Mouse (Mus musculus) MEL (cell line): ENCODE measurements at regions not wholly inside any gene's neighbourhood (a gene's known extent, or its start where the extent isn't known, plus 50 kb on each side); places are given as distances from the start of the nearest gene placed in this dataset.

Experiments
- CTCF ChIP-seq, 3 experiments: IDR thresholded peaks in 2 of 3; conservative IDR thresholded peaks in 1 of 3; 2 replicates each; pipeline ENCODE4 v1.5.1; 2011 to 2012; ENCODE audit warnings: low read length in 3 of 3, low read depth in 2 of 3, mild to moderate bottlenecking in 2 of 3, improper control_type of control experiment in 1 of 3, inconsistent platforms in 1 of 3, mixed read lengths in 1 of 3, moderate library complexity in 1 of 3; ENCODE audit not compliant: control insufficient read depth in 1 of 3, insufficient read depth in 1 of 3, poor library complexity in 1 of 3, severe bottlenecking in 1 of 3
- NRF1 ChIP-seq: IDR thresholded peaks from 2 replicates; pipeline ENCODE4 v1.6.1; 2014; ENCODE audit warnings: low read depth, mild to moderate bottlenecking, inconsistent platforms, low read length, improper control_type of control experiment, moderate library complexity; ENCODE audit not compliant: poor library complexity, insufficient read depth, severe bottlenecking
- POLR2AphosphoS2 ChIP-seq: IDR thresholded peaks from 2 replicates; pipeline ENCODE4 v1.6.1; 2011; ENCODE audit warnings: low read length, improper control_type of control experiment
- SIN3A ChIP-seq: IDR thresholded peaks from 2 replicates; pipeline ENCODE4 v1.6.1; 2012; ENCODE audit warnings: low read length, improper control_type of control experiment, inconsistent platforms
- ZKSCAN1 ChIP-seq: IDR thresholded peaks from 2 replicates; pipeline ENCODE4 v1.6.1; 2012; ENCODE audit warnings: low read depth, mild to moderate bottlenecking, inconsistent platforms, low read length, improper control_type of control experiment, moderate library complexity

DNA sequence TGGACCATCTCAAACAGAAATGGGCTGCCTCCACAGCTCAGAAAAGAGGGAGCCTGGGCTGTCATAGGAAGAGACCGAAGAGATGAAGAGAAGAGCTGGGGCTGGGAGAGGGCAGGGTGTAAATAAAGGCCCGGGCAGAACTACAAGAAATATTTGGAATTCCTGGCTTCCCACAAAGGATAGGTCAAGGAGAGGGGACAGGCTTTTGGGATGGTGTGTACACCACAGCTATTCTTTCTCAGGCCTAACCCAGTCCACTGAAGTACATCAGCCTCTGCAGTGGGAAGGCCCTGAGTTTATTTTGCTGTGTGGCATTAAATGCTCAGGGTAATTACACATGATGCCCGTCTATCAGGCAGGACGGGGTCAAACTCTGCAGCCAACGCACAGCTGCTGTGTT is 99.6 kb upstream of the Cdc42ep3 start:
- TF ChIP-seq POLR2AphosphoS2 (no peak), CTCF (IDR thresholded peaks at IDR 0.05 in 2 of 3, conservative IDR thresholded peaks at IDR 0.05 in 1 of 3; ENCODE audit: control insufficient read depth in 1 of 3, insufficient read depth in 1 of 3, low read depth in 2 of 3, low read length in 3 of 3, poor library complexity in 1 of 3, severe bottlenecking in 1 of 3) (no peak), ZKSCAN1 (no peak), NRF1 (no peak), SIN3A (no peak)
